Mouse (Mus musculus): ENCODE measurements around the gene Lman1l. TPM values are rescaled to one million over a fixed set of nuclear protein-coding genes. Genes with fewer than 3 reads are reported as not detected.
A peak's percentile ranks its signal among the peaks of the same experiment; 100 is the strongest.

Gene Lman1l
- polyA plus RNA-seq, 1 experiment from 2014 or later: 0.10 TPM

DNA sequence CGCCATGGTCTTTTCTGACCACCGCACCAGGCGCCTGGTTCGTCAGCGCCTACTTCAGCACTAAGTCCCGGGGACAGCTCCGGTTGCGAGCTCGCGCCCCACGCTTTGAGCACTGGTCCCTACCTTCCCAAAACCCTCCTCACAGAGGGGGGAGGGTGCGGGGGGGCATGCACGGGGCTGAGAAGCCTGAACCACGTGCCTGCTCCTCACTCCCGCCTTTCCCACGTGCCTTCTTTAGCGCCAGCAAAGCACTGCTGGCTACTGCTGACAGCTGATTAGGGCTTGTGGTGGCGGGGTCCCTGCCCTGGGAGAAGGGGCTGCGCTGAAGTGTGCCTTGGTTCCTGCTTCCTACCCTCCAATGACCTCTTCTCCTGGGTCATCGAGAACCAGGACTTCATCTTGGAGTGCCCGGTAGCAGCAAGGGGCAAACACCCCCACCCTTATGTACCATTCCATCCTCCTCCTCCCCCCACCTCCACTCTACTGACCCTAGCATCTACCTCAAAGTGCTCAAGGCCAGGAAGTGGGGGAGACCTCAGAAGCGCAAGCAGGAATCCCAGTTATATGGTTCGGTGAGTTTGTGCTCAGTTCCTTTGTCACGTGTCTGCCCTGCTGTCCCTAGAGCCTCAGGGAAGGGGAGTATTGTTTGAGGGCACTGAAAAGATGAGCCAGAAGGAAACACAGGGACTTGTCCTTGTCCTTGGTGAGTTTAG is 14.3 kb downstream of the Lman1l start, which contains the start of gene Cplx3:
Cplx3 (minus strand) TSS at position 143 of the 713 bp plus-strand sequence.
- no peaks in the 10 kb centered on the region for H3K9me3 ChIP-seq (replicated peaks)
- H3K27ac ChIP-seq (replicated peaks): no peak within 1 kb of the TSS; the same call in 1 of the 2 replicates
- H3K4me3 ChIP-seq: peak within 1 kb of the TSS; percentile 34
- H3K27me3 ChIP-seq (ENCODE audit: low read depth, poor library complexity, severe bottlenecking): peaks cover 39% of the 10 kb centered on the region
- no peaks in the 10 kb centered on the region for H3K36me3 ChIP-seq
- peaks cover 53% of the 10 kb centered on the region for H3K4me1 ChIP-seq
- WGBS: 4% methylated on average over 24 of the region's 24 CpGs
- DNase-seq (ENCODE audit: low spot score): peak; percentile 71

DNA sequence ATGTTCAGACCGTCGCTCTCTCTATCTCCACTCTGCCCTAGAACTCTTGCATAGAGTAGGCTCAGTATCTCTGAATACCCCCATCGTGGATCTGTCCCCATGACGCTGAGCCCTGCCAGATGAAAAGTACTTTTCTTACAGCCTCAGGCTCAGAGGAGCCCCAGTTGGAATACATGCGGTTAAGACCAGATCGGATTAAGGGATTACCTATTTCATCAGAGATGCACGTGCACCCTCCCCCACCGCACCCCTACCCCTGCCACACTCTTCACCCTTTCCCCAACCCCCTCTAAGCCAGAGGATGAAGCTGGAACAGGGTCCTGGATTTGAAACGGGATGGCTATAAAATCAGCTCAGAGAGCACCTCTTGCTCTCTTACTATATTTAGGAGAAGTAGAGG is 15.1 kb downstream of the Lman1l start:
- no peak overlapping the region for H3K4me3 ChIP-seq
- 11% methylated on average over 9 of the region's 9 CpGs for WGBS

DNA sequence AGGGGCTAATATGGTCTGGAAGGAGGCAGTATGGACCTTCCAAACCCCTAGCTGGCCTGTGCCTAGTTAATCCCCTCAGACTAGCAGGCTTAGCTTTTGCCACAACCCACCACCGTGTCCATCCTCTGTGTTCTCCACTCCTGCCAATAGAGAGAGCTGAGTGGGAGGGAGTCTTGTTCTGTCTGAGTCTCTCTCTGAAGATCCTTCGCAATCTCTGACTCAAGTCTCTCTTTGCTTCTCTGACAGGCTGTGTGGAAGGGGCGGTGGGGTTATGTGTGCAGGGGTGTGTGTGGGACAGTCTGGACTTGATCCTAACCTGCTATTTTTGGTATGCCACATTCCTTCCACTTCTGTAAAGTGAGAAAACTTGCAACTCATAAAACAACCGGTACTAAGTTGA is 15.7 kb downstream of the Lman1l start:
- 77% methylated on average over 4 of the region's 4 CpGs for WGBS
- no peak for DNase-seq (ENCODE audit: low spot score)
- peaks cover 54% of the 10 kb centered on the region for H3K4me1 ChIP-seq

More for the DNA sequence above, 15.1 kb downstream of the Lman1l start:
- Histone ChIP-seq H3K4me1 (peaks cover 54% of the 10 kb centered on the region), H3K36me3 (no peaks in the 10 kb centered on the region), H3K27me3 (ENCODE audit: low read depth, poor library complexity, severe bottlenecking) (peaks cover 39% of the 10 kb centered on the region), H3K9me3 (replicated peaks) (no peaks in the 10 kb centered on the region), H3K27ac (replicated peaks) (no peak overlapping the region)
- no peak for DNase-seq (ENCODE audit: low spot score)

DNA sequence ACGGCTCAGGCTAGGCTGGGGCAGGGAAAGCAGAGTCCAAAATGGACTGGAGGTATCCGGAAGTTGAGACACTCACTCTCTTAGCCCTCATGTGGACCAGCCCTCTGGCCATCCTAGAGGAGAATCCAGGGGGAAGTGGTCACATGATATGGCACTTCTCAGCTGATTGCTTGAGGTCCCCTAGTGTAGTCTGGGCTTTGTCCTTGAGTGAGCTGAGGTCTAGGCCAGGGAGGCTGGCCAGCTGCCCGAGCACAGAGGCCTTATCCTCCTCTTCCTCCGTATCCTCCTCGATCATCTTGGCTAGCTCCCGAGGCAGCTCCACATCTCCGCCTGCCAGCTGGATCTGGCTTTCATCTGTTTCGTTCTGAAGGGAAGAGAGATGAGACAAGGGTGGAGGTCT is 18.5 kb downstream of the Lman1l start:
- no peak for DNase-seq (ENCODE audit: low spot score)
- H3K4me3 ChIP-seq: no peak overlapping the region
- no peaks in the 10 kb centered on the region for H3K9me3 ChIP-seq (replicated peaks)
- peaks cover 79% of the 10 kb centered on the region for H3K4me1 ChIP-seq
- 78% methylated on average over 8 of the region's 8 CpGs for WGBS
- peaks cover 27% of the 10 kb centered on the region for H3K27me3 ChIP-seq (ENCODE audit: low read depth, poor library complexity, severe bottlenecking)
- H3K36me3 ChIP-seq: no peaks in the 10 kb centered on the region
- H3K27ac ChIP-seq (replicated peaks): peak overlapping the region; percentile 42

More for the DNA sequence above, 15.7 kb downstream of the Lman1l start:
- H3K27ac ChIP-seq (replicated peaks): no peak overlapping the region
- H3K36me3 ChIP-seq: no peaks in the 10 kb centered on the region
- no peaks in the 10 kb centered on the region for H3K9me3 ChIP-seq (replicated peaks)
- H3K4me3 ChIP-seq: no peak overlapping the region
- H3K27me3 ChIP-seq (ENCODE audit: low read depth, poor library complexity, severe bottlenecking): peaks cover 39% of the 10 kb centered on the region

DNA sequence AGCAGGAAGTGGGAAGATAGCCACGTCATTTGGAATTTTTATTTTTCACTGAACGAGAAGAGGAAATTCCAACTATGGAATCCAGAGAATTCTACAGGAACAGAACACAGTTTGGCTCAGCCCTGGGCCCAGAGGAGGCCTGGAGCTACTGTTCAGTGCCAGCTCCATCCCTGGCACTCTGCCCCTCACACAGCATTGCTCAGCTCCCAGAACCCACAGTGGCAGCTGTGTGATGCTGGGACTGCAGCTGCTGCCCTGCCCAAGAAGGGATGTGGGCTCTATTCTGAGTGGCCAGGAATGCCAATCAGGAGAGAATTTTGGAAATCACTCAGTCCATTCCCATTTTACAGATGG is 19.2 kb downstream of the Lman1l start:
- peak overlapping the region; percentile 65 for H3K27ac ChIP-seq (replicated peaks)
- H3K27me3 ChIP-seq (ENCODE audit: low read depth, poor library complexity, severe bottlenecking): peaks cover 19% of the 10 kb centered on the region
- 83% methylated on average over 2 of the region's 2 CpGs for WGBS
- H3K4me1 ChIP-seq: peaks cover 74% of the 10 kb centered on the region
- H3K9me3 ChIP-seq (replicated peaks): no peaks in the 10 kb centered on the region
- H3K36me3 ChIP-seq: no peaks in the 10 kb centered on the region
- no peak overlapping the region for H3K4me3 ChIP-seq
- DNase-seq (ENCODE audit: low spot score): no peak

DNA sequence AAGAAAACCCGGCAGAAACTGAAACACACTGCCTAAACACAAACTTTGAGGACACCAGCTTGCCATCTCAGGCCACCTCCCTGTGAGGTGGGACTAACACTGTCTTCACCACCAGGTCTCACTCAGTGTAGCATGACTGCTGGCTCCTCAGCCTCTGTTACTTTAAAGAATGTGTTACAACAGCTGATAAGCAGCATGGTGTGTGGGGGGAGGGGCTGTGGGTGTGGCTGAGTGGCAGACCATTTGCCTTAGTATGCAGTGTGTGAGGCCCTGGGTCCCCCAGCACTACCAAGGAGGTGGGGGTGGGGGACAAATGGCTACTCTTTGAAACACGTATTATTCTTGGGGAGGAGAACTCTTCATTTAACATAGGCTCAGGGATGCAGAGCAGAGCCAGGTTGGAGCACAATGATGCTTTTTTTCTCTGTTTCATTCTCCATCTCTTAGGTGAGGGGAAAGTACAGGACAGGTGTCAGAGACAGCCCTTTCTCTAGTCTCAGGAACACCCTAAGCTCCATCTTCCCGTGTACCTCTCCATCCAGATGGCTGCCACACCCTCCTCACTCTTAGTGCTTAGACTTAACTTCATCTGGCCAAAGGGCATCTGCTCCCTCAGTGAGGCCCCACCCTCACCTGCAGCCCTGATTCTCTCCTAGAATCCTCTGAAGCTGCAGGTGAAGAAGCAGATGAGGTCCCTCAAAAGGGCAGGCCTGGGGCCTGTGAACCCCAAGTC is 19.8 kb downstream of the Lman1l start:
- H3K36me3 ChIP-seq: no peaks in the 10 kb centered on the region
- H3K27ac ChIP-seq (replicated peaks): peak overlapping the region; percentile 65
- H3K4me3 ChIP-seq: 0 out of 2 replicates have a peak overlapping the region, but pooled peaks have one; percentile 14
- peak; percentile 42 for DNase-seq (ENCODE audit: low spot score)
- H3K27me3 ChIP-seq (ENCODE audit: low read depth, poor library complexity, severe bottlenecking): peaks cover 14% of the 10 kb centered on the region; the same call in 1 of the 2 replicates
- H3K4me1 ChIP-seq: peaks cover 69% of the 10 kb centered on the region
- no peaks in the 10 kb centered on the region for H3K9me3 ChIP-seq (replicated peaks)
- 8% methylated on average over 3 of the region's 3 CpGs for WGBS

DNA sequence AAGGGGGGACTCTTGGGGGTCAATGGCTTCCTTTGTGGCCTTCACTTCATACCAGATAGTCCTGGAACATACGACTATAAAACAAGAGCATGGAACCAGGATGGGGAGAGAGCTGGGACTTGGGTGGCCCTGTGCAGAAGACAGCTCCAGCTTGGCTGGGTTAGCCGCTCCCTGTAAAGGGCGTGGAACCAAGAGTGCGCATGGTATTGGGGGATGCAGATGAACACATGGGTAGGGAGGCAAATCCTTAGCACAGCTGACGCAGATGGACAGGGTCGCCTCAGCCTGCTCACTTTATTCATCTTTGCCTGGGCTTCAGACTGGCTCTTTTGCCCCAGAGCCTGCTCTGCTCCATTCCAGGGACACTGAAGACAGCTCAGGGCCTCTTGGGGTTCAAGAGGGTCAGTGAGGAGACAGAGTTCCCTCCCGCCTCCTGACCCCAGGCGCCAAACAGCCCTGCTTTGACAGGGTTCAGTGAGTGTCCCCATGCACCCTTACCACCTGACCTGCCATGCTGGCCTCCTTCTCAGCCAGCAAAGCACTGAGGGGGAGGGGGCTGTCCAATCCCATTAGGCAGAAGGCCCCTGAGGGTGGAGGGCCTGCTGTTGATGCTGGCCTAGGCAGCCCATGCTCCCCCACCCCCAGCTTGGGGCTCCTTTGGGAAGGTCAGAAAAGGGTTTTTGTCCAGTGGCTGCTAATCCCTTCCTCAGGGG is 21.6 kb downstream of the Lman1l start:
- 25% methylated on average over 8 of the region's 8 CpGs for WGBS
- Histone ChIP-seq H3K4me3 (no peak overlapping the region), H3K36me3 (peaks cover 15% of the 10 kb centered on the region), H3K9me3 (replicated peaks) (no peaks in the 10 kb centered on the region), H3K27ac (replicated peaks) (peak overlapping the region; percentile 65), H3K4me1 (peaks cover 62% of the 10 kb centered on the region), H3K27me3 (ENCODE audit: low read depth, poor library complexity, severe bottlenecking) (no peaks in the 10 kb centered on the region)
- DNase-seq (ENCODE audit: low spot score): peak; percentile 63

DNA sequence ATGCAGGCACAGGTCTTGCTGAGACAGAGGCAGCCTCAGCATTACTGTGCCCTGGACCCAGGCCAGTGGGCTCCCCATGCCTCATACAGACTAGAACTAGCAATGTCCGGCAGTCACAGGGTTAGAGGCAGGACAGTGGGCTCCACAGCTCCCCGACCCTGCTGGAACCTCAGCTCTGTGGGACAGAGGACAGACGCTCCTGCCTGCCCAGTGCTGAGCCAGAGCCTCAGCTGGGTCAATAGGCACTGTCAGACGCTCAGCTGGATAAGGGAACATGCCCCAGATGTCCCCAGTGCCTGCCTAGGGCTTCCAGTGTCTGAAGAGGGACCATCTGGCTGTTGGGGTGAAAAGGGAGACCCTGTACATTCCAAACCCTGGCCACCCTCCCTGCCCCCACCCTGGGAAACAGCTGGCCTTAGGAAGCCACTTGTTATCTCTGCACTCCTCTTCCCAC is 22.6 kb downstream of the Lman1l start:
- peaks cover 26% of the 10 kb centered on the region for H3K36me3 ChIP-seq
- H3K4me3 ChIP-seq: no peak overlapping the region
- peak overlapping the region; percentile 65 for H3K27ac ChIP-seq (replicated peaks)
- peak; percentile 38 for DNase-seq (ENCODE audit: low spot score)
- 25% methylated on average over 4 of the region's 4 CpGs for WGBS
- H3K27me3 ChIP-seq (ENCODE audit: low read depth, poor library complexity, severe bottlenecking): no peaks in the 10 kb centered on the region
- H3K9me3 ChIP-seq (replicated peaks): no peaks in the 10 kb centered on the region
- peaks cover 72% of the 10 kb centered on the region for H3K4me1 ChIP-seq

DNA sequence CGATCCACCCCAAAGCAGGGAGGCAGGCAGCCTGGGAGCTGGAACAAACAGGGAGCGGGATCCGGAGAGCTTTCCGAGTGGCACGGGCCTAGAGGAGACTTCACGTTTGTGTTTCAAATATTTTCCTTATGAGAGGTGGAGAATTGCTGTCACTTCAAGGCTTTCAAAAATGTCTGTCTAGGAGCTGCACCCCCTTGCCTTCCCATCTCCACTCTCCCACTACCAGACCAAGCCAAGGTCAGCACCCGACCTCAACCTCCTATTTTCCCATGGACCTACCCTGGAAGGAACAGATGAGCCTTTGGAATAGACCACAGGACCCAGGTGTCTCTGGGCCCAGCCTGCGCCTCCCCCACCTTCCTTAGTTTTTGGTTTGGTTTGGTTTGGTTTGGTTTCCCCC is 23.3 kb downstream of the Lman1l start:
- no peak for DNase-seq (ENCODE audit: low spot score)
- WGBS: 90% methylated on average over 8 of the region's 8 CpGs

DNA sequence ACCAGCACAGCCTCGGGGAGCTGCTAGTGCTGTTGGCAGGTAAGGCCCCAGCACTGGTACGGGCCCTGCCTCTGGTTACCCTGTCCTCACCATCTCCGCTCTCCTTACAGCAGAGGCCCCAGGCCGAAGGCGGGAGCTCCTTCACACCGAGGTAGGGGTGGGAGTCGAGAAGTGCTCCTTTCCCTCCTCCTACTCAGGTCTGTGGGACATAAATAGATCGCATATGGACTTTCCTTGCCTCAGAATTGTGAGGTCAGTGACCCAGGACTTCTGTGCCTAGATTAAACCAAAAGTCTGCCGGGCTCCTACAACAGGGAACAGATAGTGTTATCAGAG is 26.4 kb downstream of the Lman1l start:
- no peak for DNase-seq (ENCODE audit: low spot score)
- H3K4me3 ChIP-seq: 0 out of 2 replicates have a peak overlapping the region, but pooled peaks have one; percentile 5
- WGBS: 76% methylated on average over 9 of the region's 9 CpGs
- H3K9me3 ChIP-seq (replicated peaks): no peaks in the 10 kb centered on the region
- 0 out of 2 replicates have a peak, but pooled peaks cover 7% of the 10 kb centered on the region for H3K27me3 ChIP-seq (ENCODE audit: low read depth, poor library complexity, severe bottlenecking)
- peak overlapping the region; percentile 61; the same call in 1 of the 2 replicates for H3K27ac ChIP-seq (replicated peaks)
- peaks cover 31% of the 10 kb centered on the region for H3K36me3 ChIP-seq
- H3K4me1 ChIP-seq: peaks cover 65% of the 10 kb centered on the region

More for the DNA sequence above, 23.3 kb downstream of the Lman1l start:
- H3K4me3 ChIP-seq: no peak overlapping the region
- H3K9me3 ChIP-seq (replicated peaks): no peaks in the 10 kb centered on the region
- H3K27ac ChIP-seq (replicated peaks): peak overlapping the region; percentile 65
- peaks cover 31% of the 10 kb centered on the region for H3K36me3 ChIP-seq
- no peaks in the 10 kb centered on the region for H3K27me3 ChIP-seq (ENCODE audit: low read depth, poor library complexity, severe bottlenecking)
- H3K4me1 ChIP-seq: peaks cover 73% of the 10 kb centered on the region

DNA sequence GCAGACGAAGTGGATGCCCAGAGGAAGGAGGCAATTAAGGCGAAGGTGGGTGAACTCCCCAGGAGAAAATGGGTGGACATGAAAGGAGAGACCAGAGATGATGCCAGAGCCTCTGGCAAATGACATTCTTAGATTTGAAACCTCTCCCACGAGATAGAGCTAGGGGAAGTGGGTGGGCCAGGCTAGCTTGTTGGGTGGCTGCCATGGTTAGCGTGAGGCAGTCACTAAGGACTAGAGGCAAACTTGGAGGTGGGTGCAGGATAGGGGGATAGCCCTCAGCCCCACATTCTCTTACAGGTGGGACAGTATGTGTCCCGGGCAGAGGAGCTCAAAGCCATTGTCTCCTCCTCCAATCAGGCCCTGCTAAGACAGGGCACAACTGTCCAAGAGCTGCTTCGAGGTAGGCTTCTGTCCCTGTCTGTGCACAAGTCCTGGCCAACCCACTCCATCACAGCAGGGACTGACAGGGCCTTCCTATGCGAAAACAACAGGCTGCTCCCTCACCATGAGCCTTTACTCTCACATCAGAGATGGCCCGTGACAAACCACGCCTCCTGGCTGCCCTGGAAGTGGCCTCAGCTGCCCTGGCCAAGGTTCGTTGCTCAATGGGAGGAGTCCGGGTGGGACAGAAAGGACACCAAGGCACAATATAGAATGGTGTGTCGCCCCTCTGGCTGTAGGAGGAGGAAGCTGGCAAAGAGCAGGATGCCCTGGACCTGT is 27.0 kb downstream of the Lman1l start:
- H3K4me3 ChIP-seq: 0 out of 2 replicates have a peak overlapping the region, but pooled peaks have one; percentile 5
- WGBS: 52% methylated on average over 12 of the region's 12 CpGs
- DNase-seq (ENCODE audit: low spot score): peak; percentile 33
- H3K27ac ChIP-seq (replicated peaks): peak overlapping the region; percentile 61; the same call in 1 of the 2 replicates
- 0 out of 2 replicates have a peak, but pooled peaks cover 7% of the 10 kb centered on the region for H3K27me3 ChIP-seq (ENCODE audit: low read depth, poor library complexity, severe bottlenecking)
- no peaks in the 10 kb centered on the region for H3K9me3 ChIP-seq (replicated peaks)
- peaks cover 65% of the 10 kb centered on the region for H3K4me1 ChIP-seq
- H3K36me3 ChIP-seq: peaks cover 31% of the 10 kb centered on the region

DNA sequence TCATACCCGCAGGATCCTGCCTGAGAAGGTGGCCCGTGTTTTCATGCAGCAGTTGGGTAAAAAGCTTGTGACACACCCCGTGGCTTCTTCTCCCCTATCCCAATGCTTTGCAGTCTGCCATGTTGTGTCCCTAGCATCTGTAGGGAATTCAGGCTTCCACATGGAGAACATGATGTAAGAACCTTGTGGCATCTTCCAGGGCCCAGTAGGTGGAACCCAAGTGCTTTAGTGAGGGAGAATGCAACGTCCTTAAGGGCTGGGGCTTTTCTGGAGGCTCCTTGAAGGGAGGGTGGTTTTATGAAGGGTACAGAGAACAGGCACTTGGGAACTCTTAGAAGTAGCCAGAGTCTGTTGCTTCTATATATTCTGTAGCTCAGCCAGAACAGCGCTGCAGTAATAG is 29.8 kb downstream of the Lman1l start:
- 34% methylated on average over 5 of the region's 5 CpGs for WGBS
- H3K4me1 ChIP-seq: peaks cover 50% of the 10 kb centered on the region
- peaks cover 51% of the 10 kb centered on the region for H3K36me3 ChIP-seq
- peak overlapping the region; percentile 71 for H3K4me3 ChIP-seq
- H3K27me3 ChIP-seq (ENCODE audit: low read depth, poor library complexity, severe bottlenecking): 0 out of 2 replicates have a peak, but pooled peaks cover 7% of the 10 kb centered on the region
- no peaks in the 10 kb centered on the region for H3K9me3 ChIP-seq (replicated peaks)
- no peak for DNase-seq (ENCODE audit: low spot score)
- H3K27ac ChIP-seq (replicated peaks): 0 out of 2 replicates have a peak overlapping the region, but pooled peaks have one; percentile 87

Measured in midbrain, embryonic 10.5 days (tissue).